Mouse (Mus musculus): ENCODE data around the gene Gm20388.

- TF ChIP-seq CTCF (IDR thresholded peaks at IDR 0.05; ENCODE audit: low read depth) (no peak), EP300 (optimal IDR thresholded peaks at IDR 0.05) (no peak)
These were observed 3231.3 kb downstream of the Gm20388 start for GRCm38 (mm10) chr8:123141741-123142462.
